ENCODE assay signal across 11 mouse cellular contexts in the genomic region with DNA sequence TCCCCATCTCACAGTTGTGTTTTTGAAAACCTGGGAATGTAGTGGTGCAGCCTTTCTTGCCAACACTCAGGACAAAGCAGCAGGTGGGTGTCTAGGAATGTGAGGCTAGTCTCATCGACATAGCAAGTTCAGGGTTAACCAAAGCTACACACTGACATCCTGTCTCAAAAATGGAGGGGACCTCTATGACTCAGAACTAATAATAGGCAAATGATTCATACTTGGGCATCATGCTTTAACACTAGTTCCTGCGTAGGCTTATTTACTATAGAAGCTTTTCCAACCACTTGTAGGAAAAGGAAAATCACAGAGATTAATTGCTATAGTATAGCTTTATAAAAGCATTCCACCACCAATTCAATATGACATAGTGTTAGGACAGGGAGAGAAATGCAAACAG.
DNase-seq lines count a peak whose midpoint lies in the region; TF ChIP-seq lines count a peak whose summit lies in the region.
"Had no signal": no experiment of that assay in that cellular context is flagged by ENCODE, and none has a peak within 500 bp of the region (broad histone marks: within the 10 kb centered on the region; RNA-seq: fewer than 3 reads in every experiment).

No protein-coding gene starts in this region.

- TF ChIP-seq POLR2A in kidney, adult 2 months (IDR thresholded peaks at IDR 0.05; ENCODE audit: low read depth, low read length) = no peak
- TF ChIP-seq POLR2A in bone marrow macrophage, adult 2 months (IDR thresholded peaks at IDR 0.05; ENCODE audit: borderline replicate concordance, low read depth, low read length) = no peak

- no peak overlapping the region for H3K27ac ChIP-seq in kidney, adult 2 months (ENCODE audit: insufficient read depth, low read depth, low read length)
- H3K27ac ChIP-seq in bone marrow macrophage, adult 2 months (ENCODE audit: insufficient read depth, low read depth, low read length) = peak overlapping the region; percentile 87
- H3K27ac ChIP-seq: liver, embryonic 12.5 days had no signal

- H3K27me3 ChIP-seq in kidney, adult 2 months (replicated peaks; ENCODE audit: control insufficient read depth, insufficient read depth, low read length) = no peaks in the 10 kb centered on the region
- no peaks in the 10 kb centered on the region for H3K27me3 ChIP-seq in C2C12 (ENCODE audit: control insufficient read depth, insufficient read depth, insufficient read length)
- H3K27me3 ChIP-seq: liver, embryonic 12.5 days had no signal

- no peaks in the 10 kb centered on the region for H3K4me1 ChIP-seq in kidney, adult 2 months (ENCODE audit: control insufficient read depth, insufficient read depth, low read length)
- H3K4me1 ChIP-seq in bone marrow macrophage, adult 2 months (ENCODE audit: control insufficient read depth, insufficient read depth, low read length) = peaks cover 43% of the 10 kb centered on the region
- H3K4me1 ChIP-seq: liver, embryonic 12.5 days had no signal

- H3K79me3 ChIP-seq in C2C12 (ENCODE audit: low read depth) = no peaks in the 10 kb centered on the region

- TF ChIP-seq CTCF in kidney, adult 2 months (conservative IDR thresholded peaks at IDR 0.05; ENCODE audit: insufficient read depth, insufficient read length, low read depth, low read length) = no peak
- TF ChIP-seq CTCF in C2C12 (IDR thresholded peaks at IDR 0.05; ENCODE audit: control insufficient read depth, insufficient read depth, insufficient read length) = no peak
- no peak for TF ChIP-seq CTCF in bone marrow macrophage, adult 2 months (IDR thresholded peaks at IDR 0.05; ENCODE audit: low read depth, low read length)

- 57% methylated on average over 2 of the region's 2 CpGs for WGBS in kidney, adult 2 months

- H3K36me3 ChIP-seq in kidney, adult 2 months (ENCODE audit: control insufficient read depth, insufficient read depth, low read length) = no peaks in the 10 kb centered on the region
- peaks cover 13% of the 10 kb centered on the region for H3K36me3 ChIP-seq in C2C12 (ENCODE audit: control insufficient read depth, insufficient read depth)

- no peak overlapping the region for H3ac ChIP-seq in C2C12 (ENCODE audit: control insufficient read depth, insufficient read length, low read depth)

- intact Hi-C loops in heart, postnatal 10 days (cut with DNase I) = no loop called here

- no peaks in the 10 kb centered on the region for H3K79me2 ChIP-seq in C2C12 (ENCODE audit: control insufficient read depth, insufficient read depth)

- DNase-seq in kidney, adult 2 months = peak; percentile 10
- DNase-seq in kidney, postnatal 4 days = no peak
- DNase-seq in heart, postnatal 10 days = peak; percentile 35 to 42
- DNase-seq in cerebellum, adult 18-20 months = no peak
- DNase-seq in frontal cortex, postnatal 14 days (ENCODE audit: low spot score in 2 of 2) = no peak
- DNase-seq in layer of hippocampus, postnatal 25 days (ENCODE audit: extremely low spot score in 1 of 2, low spot score in 1 of 2) = no peak
- DNase-seq: cerebellum, postnatal 36 days; kidney, postnatal 36 days had no signal

- no peak overlapping the region for H3K4me3 ChIP-seq in kidney, adult 2 months (ENCODE audit: insufficient read depth, low read depth, low read length)
- H3K4me3 ChIP-seq in C2C12 (ENCODE audit: insufficient read depth, poor library complexity, severe bottlenecking) = no peak overlapping the region
- H3K4me3 ChIP-seq in bone marrow macrophage, adult 2 months (ENCODE audit: insufficient read depth, low read length) = no peak overlapping the region
- H3K4me3 ChIP-seq: liver, embryonic 12.5 days had no signal

TF ChIP-seq in C2C12, 6 proteins besides CTCF, POLR2A, EP300 and RAD21:
- TF ChIP-seq CEBPB (IDR thresholded peaks at IDR 0.05; ENCODE audit: low read depth) = no peak
- TF ChIP-seq MAX (IDR thresholded peaks at IDR 0.05) = no peak
- TF ChIP-seq MYOD1 (IDR thresholded peaks at IDR 0.05; ENCODE audit: control insufficient read depth, insufficient read length, low read depth) = peak; percentile 70
- TF ChIP-seq USF1 (IDR thresholded peaks at IDR 0.05; ENCODE audit: low read depth) = no peak
- no peak for TF ChIP-seq MYOG (IDR thresholded peaks at IDR 0.05; ENCODE audit: control insufficient read depth, extremely low read depth, insufficient read length)
- TF ChIP-seq FOSL1 (IDR thresholded peaks at IDR 0.05; ENCODE audit: insufficient read depth, low read length, poor library complexity, severe bottlenecking) = peak; percentile 62

Comparison
In these comparisons a context has a peak if more than half of its experiments do, and no peak if none do; other contexts are left out.
1. DNase-seq: peak in kidney, adult 2 months (single experiment) and heart, postnatal 10 days (2 of 2); none in kidney, postnatal 4 days (0 of 2), cerebellum, adult 18-20 months (0 of 2), frontal cortex, postnatal 14 days (0 of 2) and layer of hippocampus, postnatal 25 days (0 of 2).